Mouse (Mus musculus): ENCODE results near the gene Rad51b. TPM values are rescaled to one million over a fixed set of nuclear protein-coding genes. Genes with fewer than 3 reads are reported as not detected.

Gene Rad51b
- polyA plus RNA-seq, 1 experiment from 2014 or later, result 8.0 TPM

DNA sequence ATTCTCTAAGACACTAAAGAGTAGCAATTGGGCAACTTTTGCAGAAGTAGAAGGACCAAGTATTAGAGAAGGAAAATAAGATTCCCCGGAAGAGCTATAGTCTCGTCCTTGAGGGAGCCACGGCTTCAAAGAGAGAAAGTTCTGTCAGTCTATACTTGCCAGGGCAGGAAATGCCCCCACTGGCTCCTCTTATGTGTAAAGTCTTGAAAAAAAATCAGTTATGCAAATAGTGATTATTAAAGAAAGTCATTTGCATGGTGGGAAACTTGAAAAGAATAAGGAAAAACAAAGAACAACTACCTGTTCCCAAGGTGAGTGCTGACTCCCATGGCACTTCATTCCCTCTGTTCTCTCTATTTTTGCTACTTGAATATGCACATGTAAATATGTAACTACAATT is 140.5 kb downstream of the Rad51b start:
- no peak overlapping the region for H3K4me2 ChIP-seq (ENCODE audit: low read depth, low read length, severe bottlenecking)
- no peak for ATAC-seq (replicated peaks; ENCODE audit: low FRiP score)
- 89% methylated on average over 3 of the region's 3 CpGs for WGBS

DNA sequence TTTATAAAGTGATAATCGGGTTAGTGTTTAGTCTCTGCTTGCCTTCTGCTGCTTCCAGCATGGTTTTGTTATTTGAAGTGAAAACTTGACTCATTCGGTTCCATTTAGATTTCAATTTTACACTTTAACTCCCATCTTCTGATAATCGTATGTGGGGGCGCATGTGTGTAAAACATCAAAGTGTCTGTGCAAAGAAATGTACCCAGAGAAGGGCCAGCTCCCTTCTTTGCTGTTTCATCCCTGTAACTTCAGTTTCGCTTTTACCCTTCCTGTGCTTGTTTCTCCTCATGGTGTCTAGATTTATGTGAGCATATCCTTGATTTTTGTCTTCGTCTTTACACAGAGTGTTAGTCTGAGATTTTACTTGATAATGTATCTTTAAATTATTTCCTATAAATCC is 142.9 kb downstream of the Rad51b start:
- Histone ChIP-seq H3K27ac (ENCODE audit: low read depth, low read length) (no peak overlapping the region), H3K27me3 (ENCODE audit: control insufficient read depth, insufficient read depth, low read length) (no peaks in the 10 kb centered on the region), H3K4me3 (ENCODE audit: low read depth, low read length) (no peak overlapping the region), H3K4me1 (replicated peaks; ENCODE audit: control insufficient read depth, insufficient read depth, low read length) (peaks cover 4% of the 10 kb centered on the region; the same call in 1 of the 2 replicates), H3K9me3 (ENCODE audit: control insufficient read depth, low read length) (no peaks in the 10 kb centered on the region), H3K9ac (ENCODE audit: low read length) (no peak overlapping the region), H3K4me2 (ENCODE audit: low read depth, low read length, severe bottlenecking) (no peak overlapping the region), H3K36me3 (ENCODE audit: control insufficient read depth, insufficient read depth, low read length) (no peaks in the 10 kb centered on the region)
- ATAC-seq (replicated peaks; ENCODE audit: low FRiP score), result no peak
- 93% methylated on average over 6 of the region's 6 CpGs for WGBS
- no peak for DNase-seq (ENCODE audit: low spot score)

More for the DNA sequence above, 140.5 kb downstream of the Rad51b start:
- H3K36me3 ChIP-seq (ENCODE audit: control insufficient read depth, insufficient read depth, low read length), result no peaks in the 10 kb centered on the region
- no peak overlapping the region for H3K4me3 ChIP-seq (ENCODE audit: low read depth, low read length)
- peaks cover 10% of the 10 kb centered on the region; the same call in 1 of the 2 replicates for H3K4me1 ChIP-seq (replicated peaks; ENCODE audit: control insufficient read depth, insufficient read depth, low read length)
- H3K9me3 ChIP-seq (ENCODE audit: control insufficient read depth, low read length), result no peaks in the 10 kb centered on the region
- no peak overlapping the region for H3K27ac ChIP-seq (ENCODE audit: low read depth, low read length)
- H3K9ac ChIP-seq (ENCODE audit: low read length), result no peak overlapping the region
- DNase-seq (ENCODE audit: low spot score), result no peak
- no peaks in the 10 kb centered on the region for H3K27me3 ChIP-seq (ENCODE audit: control insufficient read depth, insufficient read depth, low read length)

DNA sequence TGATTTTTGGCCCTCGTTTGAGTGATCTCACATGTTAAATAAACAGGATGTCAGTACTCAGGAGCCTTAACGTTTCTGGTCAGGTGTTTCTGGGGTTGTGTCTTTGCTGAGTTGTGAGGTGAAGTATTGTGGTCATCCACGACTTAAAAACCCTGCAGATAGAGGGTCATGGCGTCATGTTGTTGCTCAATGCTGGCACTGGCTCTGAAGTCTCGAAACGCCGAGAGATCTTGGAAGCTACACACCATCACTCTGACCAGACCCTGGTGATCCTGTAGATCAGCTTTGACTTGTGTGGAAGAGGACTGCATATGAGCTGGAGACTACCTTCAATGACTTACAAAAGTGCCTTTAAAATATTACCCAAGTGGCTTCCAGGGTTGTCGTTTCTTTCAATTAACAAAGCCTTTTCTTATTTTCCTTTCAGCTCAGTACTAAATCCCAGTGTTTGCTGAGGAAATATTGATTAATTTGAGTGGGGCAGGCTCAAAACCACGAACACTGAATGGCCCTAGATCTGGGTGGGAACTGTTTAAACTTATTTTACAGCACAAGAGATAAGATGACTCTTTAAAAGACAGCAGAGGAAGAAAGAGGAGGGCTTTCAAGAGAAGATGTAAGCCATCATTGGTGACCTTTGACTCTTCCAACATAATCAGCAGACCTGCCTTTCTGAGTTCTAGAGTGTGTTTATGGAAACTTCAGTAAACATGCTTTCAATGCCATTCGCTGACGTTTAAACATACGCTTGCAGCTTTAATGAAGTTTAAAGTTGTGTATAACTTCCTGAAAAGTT is 144.3 kb downstream of the Rad51b start:
- no peak overlapping the region for H3K4me3 ChIP-seq (ENCODE audit: low read depth, low read length)
- H3K4me2 ChIP-seq (ENCODE audit: low read depth, low read length, severe bottlenecking), result no peak overlapping the region
- no peak overlapping the region for H3K27ac ChIP-seq (ENCODE audit: low read depth, low read length)
- no peaks in the 10 kb centered on the region for H3K4me1 ChIP-seq (replicated peaks; ENCODE audit: control insufficient read depth, insufficient read depth, low read length)
- no peaks in the 10 kb centered on the region for H3K9me3 ChIP-seq (ENCODE audit: control insufficient read depth, low read length)
- H3K36me3 ChIP-seq (ENCODE audit: control insufficient read depth, insufficient read depth, low read length), result no peaks in the 10 kb centered on the region
- 83% methylated on average over 12 of the region's 12 CpGs for WGBS
- ATAC-seq (replicated peaks; ENCODE audit: low FRiP score), result no peak
- H3K9ac ChIP-seq (ENCODE audit: low read length), result no peak overlapping the region
- no peaks in the 10 kb centered on the region for H3K27me3 ChIP-seq (ENCODE audit: control insufficient read depth, insufficient read depth, low read length)
- DNase-seq (ENCODE audit: low spot score), result no peak

DNA sequence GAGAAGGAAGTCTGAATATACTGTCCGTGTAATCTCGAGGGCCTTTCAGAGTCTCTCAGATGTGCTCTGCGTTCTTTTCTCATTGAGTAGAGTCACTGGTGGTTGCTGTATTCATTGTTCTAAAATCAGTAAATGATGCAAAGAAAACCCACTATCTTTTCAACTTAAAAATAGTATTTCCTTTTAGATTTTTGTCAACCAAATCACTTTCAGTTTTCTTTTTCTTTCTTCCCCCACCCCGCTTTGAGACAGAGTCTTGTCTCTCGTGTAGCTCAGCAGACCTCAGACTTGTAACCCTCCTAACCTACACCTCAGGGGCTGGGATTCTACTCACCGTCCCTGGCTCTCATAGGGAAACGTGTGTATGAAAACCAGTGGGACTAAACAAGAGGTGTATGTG is 145.0 kb downstream of the Rad51b start:
- Histone ChIP-seq H3K27ac (ENCODE audit: low read depth, low read length) (no peak overlapping the region), H3K4me3 (ENCODE audit: low read depth, low read length) (no peak overlapping the region), H3K9me3 (ENCODE audit: control insufficient read depth, low read length) (no peaks in the 10 kb centered on the region), H3K36me3 (ENCODE audit: control insufficient read depth, insufficient read depth, low read length) (no peaks in the 10 kb centered on the region), H3K4me2 (ENCODE audit: low read depth, low read length, severe bottlenecking) (no peak overlapping the region), H3K4me1 (replicated peaks; ENCODE audit: control insufficient read depth, insufficient read depth, low read length) (no peaks in the 10 kb centered on the region), H3K27me3 (ENCODE audit: control insufficient read depth, insufficient read depth, low read length) (no peaks in the 10 kb centered on the region), H3K9ac (ENCODE audit: low read length) (no peak overlapping the region)
- DNase-seq (ENCODE audit: low spot score) (no peak), ATAC-seq (replicated peaks; ENCODE audit: low FRiP score) (no peak)
- 83% methylated on average over 7 of the region's 7 CpGs for WGBS

DNA sequence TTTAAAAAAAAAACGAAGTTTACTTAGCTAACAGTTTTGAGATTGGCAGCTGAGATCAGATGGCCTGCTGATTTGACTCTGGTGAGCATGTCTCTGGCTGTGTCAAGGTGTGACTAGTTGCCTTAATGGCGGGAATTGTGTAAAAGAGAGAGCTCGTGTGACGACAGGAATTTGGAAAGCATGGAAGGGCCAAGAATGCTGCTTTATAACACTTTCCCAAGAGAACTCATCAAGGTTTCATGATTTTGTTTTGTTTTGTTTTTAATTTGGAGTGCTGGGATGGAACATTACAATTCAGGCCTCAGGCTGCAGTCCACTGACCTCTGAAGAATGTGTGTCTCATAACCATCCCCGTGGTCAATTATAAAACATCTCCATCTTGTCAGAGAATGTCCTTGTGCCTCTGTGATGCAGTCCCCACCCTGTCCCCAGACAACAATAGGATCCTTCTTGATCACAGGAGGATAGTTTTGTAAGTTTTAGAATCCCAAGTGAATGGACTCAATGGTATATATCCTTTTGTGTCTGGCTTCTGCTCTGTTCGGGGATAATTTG is 145.8 kb downstream of the Rad51b start:
- 78% methylated on average over 6 of the region's 6 CpGs for WGBS
- Histone ChIP-seq H3K27me3 (ENCODE audit: control insufficient read depth, insufficient read depth, low read length) (no peaks in the 10 kb centered on the region), H3K27ac (ENCODE audit: low read depth, low read length) (no peak overlapping the region), H3K4me2 (ENCODE audit: low read depth, low read length, severe bottlenecking) (no peak overlapping the region), H3K4me3 (ENCODE audit: low read depth, low read length) (no peak overlapping the region), H3K36me3 (ENCODE audit: control insufficient read depth, insufficient read depth, low read length) (no peaks in the 10 kb centered on the region), H3K9me3 (ENCODE audit: control insufficient read depth, low read length) (no peaks in the 10 kb centered on the region), H3K9ac (ENCODE audit: low read length) (no peak overlapping the region), H3K4me1 (replicated peaks; ENCODE audit: control insufficient read depth, insufficient read depth, low read length) (no peaks in the 10 kb centered on the region)
- DNase-seq (ENCODE audit: low spot score), result no peak
- ATAC-seq (replicated peaks; ENCODE audit: low FRiP score), result no peak

DNA sequence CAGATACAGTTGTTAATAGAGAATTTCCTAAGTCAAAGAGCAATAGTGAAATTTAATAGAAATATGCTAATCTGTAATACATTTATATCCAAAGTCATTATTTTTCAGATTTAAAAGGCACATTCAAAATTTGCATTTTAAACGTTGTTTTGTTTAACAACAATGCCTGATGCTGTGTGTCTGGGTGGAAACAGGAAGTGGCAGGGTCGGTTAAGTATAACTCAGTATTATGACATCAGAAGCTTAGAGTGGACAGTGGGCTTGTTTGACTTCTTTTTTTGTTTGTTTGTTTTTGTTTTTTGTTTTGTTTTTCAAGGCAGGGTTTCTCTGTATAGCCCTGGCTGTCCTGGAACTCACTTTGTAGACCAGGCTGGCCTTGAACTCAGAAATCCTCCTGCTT is 147.6 kb downstream of the Rad51b start:
- DNase-seq (ENCODE audit: low spot score), result no peak
- Histone ChIP-seq H3K4me1 (replicated peaks; ENCODE audit: control insufficient read depth, insufficient read depth, low read length) (no peaks in the 10 kb centered on the region), H3K9me3 (ENCODE audit: control insufficient read depth, low read length) (no peaks in the 10 kb centered on the region), H3K4me3 (ENCODE audit: low read depth, low read length) (no peak overlapping the region), H3K36me3 (ENCODE audit: control insufficient read depth, insufficient read depth, low read length) (no peaks in the 10 kb centered on the region), H3K9ac (ENCODE audit: low read length) (no peak overlapping the region), H3K27ac (ENCODE audit: low read depth, low read length) (no peak overlapping the region), H3K27me3 (ENCODE audit: control insufficient read depth, insufficient read depth, low read length) (no peaks in the 10 kb centered on the region), H3K4me2 (ENCODE audit: low read depth, low read length, severe bottlenecking) (no peak overlapping the region)
- ATAC-seq (replicated peaks; ENCODE audit: low FRiP score), result no peak
- whole genome bisulfite sequencing, result 88% methylated on average over 2 of the region's 2 CpGs

DNA sequence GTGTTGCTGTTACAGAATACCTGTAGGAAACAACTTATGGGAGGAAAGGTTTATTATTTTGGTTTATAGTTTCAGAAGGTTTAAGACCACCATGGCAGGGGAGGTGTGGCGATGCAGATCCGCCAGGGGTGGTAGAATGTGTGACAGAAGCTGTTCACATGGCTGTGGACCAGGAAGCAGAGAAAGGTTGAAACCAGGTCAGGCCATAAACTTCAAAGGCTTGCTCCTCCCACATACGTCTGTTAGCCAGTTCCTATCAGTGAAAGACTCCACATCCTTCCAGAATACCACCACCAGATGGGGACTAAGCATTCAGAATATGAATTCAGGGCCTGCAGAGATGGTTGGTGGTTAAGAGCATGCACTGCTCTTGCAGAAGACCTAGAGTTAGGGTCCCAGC is 150.0 kb downstream of the Rad51b start:
- 83% methylated on average over 3 of the region's 3 CpGs for WGBS
- no peaks in the 10 kb centered on the region for H3K27me3 ChIP-seq (ENCODE audit: control insufficient read depth, insufficient read depth, low read length)

DNA sequence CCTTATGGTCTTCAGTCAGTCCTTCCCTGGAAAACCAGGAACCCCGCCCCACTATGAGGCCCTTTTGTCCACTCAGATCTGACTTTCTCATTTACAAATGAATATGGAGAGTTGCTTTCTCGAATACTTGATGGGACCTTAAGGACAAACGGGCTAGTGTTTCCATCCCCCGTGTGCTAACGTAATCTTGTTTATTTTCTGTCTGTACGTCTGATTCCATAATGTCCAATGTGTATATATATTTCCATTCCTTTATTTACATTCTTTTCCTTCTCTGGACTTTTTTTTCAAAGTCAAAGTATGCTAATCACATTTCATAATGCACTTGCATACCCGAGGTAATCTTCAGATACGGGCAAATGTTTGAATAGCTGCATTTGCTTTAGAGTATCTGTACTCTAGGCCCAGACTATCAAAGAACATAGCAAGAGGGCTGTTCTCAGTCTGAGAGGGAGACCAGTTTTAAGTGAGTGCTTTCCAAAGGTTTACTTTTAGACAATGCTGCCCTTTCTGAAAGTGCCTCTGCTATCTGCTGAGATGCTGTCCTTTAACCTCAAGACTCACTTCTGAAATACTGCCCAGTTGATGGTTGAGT is 152.8 kb downstream of the Rad51b start:
- WGBS, result 87% methylated on average over 8 of the region's 8 CpGs
- H3K36me3 ChIP-seq (ENCODE audit: control insufficient read depth, insufficient read depth, low read length), result no peaks in the 10 kb centered on the region
- no peak for DNase-seq (ENCODE audit: low spot score)
- H3K4me2 ChIP-seq (ENCODE audit: low read depth, low read length, severe bottlenecking), result no peak overlapping the region
- no peak overlapping the region for H3K4me3 ChIP-seq (ENCODE audit: low read depth, low read length)
- H3K27me3 ChIP-seq (ENCODE audit: control insufficient read depth, insufficient read depth, low read length), result no peaks in the 10 kb centered on the region
- no peak overlapping the region for H3K27ac ChIP-seq (ENCODE audit: low read depth, low read length)
- no peaks in the 10 kb centered on the region for H3K4me1 ChIP-seq (replicated peaks; ENCODE audit: control insufficient read depth, insufficient read depth, low read length)
- ATAC-seq (replicated peaks; ENCODE audit: low FRiP score), result no peak
- no peak overlapping the region for H3K9ac ChIP-seq (ENCODE audit: low read length)
- H3K9me3 ChIP-seq (ENCODE audit: control insufficient read depth, low read length), result no peaks in the 10 kb centered on the region

More for the DNA sequence above, 150.0 kb downstream of the Rad51b start:
- H3K4me1 ChIP-seq (replicated peaks; ENCODE audit: control insufficient read depth, insufficient read depth, low read length), result no peaks in the 10 kb centered on the region
- H3K4me2 ChIP-seq (ENCODE audit: low read depth, low read length, severe bottlenecking), result no peak overlapping the region
- ATAC-seq (replicated peaks; ENCODE audit: low FRiP score), result no peak
- H3K4me3 ChIP-seq (ENCODE audit: low read depth, low read length), result no peak overlapping the region
- H3K36me3 ChIP-seq (ENCODE audit: control insufficient read depth, insufficient read depth, low read length), result no peaks in the 10 kb centered on the region
- no peaks in the 10 kb centered on the region for H3K9me3 ChIP-seq (ENCODE audit: control insufficient read depth, low read length)
- no peak for DNase-seq (ENCODE audit: low spot score)
- H3K9ac ChIP-seq (ENCODE audit: low read length), result no peak overlapping the region
- H3K27ac ChIP-seq (ENCODE audit: low read depth, low read length), result no peak overlapping the region
